Mouse (Mus musculus): ENCODE results near the gene Mob2.

Gene Mob2

GRCm38 (mm10) chr7:142025926-142026325 is 34.9 kb downstream of the Mob2 start:
- no peak for DNase-seq (ENCODE audit: extremely low spot score, low read depth, low spot score)

DNA sequence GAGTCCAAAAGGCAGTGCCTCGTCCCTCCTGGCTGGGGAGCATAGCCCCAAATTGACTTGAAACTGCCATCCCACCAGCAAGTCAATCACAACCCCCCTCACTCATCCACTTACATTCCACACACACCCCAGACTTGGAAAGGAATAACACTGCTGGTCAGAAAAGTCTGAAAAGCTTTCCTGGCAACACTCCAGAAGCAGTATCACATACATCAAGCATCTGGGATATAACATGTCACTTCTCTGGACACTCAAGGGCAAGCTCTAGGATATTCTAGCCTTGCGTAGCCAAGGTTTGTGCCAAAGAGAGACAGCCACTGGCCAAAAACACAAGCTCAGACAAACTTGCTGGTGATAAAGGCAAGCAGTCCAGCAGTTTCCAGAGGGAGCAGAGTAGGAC is 35.7 kb downstream of the Mob2 start:
- no peak for DNase-seq (ENCODE audit: extremely low spot score, low read depth, low spot score)

DNA sequence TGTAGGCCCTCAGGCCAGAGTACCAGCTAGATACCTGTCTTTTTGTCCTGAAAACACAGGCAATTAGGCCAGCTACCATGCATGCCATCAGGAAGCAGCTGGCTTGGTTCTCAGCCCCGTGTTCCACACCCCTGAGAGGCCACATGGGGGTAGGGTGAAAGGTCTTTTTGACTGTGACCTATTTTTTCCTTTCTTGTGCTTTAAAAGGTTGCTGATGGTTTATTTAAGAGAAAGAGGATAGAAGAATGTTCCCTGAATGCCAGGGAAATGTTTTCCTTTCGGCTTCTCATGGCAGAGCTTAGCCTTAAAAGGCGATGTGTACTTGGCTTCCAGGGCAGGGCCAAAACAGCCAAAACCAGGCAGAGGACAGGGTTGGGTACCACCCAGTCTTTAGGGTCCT is 40.0 kb downstream of the Mob2 start:
- DNase-seq (ENCODE audit: extremely low spot score, low read depth, low spot score): no peak

GRCm38 (mm10) chr7:142019699-142020098 is 41.2 kb downstream of the Mob2 start:
- no peak for DNase-seq (ENCODE audit: extremely low spot score, low read depth, low spot score)

GRCm38 (mm10) chr7:142016562-142016961 is 44.3 kb downstream of the Mob2 start:
- DNase-seq (ENCODE audit: extremely low spot score, low read depth, low spot score): peak; percentile 8

- DNase-seq (ENCODE audit: extremely low spot score, low read depth, low spot score): no peak
Measured at GRCm38 (mm10) chr7:142001597-142002340, 59.1 kb downstream of the Mob2 start.

DNA sequence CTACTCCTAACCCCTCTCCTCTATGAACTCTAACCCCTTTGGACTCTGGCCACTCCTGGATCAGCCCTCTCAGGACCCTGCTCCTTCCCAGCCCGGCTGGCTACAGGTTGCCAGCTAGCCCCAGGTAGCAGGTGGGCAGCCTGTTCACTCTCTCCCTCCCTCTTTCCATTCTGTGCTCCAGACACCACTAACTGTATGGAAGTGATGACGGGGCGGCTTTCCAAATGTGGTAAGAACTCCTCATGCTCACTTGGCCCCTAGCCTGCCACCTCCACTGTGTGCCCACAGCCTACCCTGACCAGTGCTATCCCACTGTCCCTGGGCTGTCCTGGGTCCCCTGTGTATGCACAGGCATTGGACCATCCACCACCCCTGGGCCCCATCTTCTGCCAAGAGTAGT is 60.2 kb downstream of the Mob2 start:
- no peak for DNase-seq (ENCODE audit: extremely low spot score, low read depth, low spot score)

DNA sequence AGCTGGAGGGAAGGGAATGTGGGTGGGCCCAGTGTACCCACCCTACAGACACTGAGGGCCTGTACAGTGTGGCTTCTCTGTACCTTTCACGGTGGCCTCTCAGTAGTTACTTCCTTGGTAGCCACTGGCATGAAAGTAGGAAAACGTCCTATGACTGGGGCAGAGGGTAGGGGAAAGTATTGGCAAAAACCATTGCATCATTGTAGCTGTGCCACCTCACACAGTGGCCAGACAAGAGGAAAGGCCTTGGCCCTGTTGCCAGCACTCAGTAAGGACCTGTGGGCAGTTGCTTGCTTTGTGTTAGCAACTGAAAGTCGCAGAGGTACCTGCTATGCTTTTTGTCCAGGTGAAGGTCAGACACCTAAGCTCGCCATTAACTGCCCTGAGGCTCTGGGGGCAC is 66.7 kb downstream of the Mob2 start:
- no peak for DNase-seq (ENCODE audit: extremely low spot score, low read depth, low spot score)

GRCm38 (mm10) chr7:141991183-141991582 is 69.7 kb downstream of the Mob2 start:
- DNase-seq (ENCODE audit: extremely low spot score, low read depth, low spot score): no peak

- no peak for DNase-seq (ENCODE audit: extremely low spot score, low read depth, low spot score)
Measured at GRCm38 (mm10) chr7:141988314-141988806, 72.5 kb downstream of the Mob2 start.

- no peak for DNase-seq (ENCODE audit: extremely low spot score, low read depth, low spot score)
Measured at GRCm38 (mm10) chr7:141981237-141981636, 79.6 kb downstream of the Mob2 start.

GRCm38 (mm10) chr7:141979247-141979646 is 81.6 kb downstream of the Mob2 start:
- DNase-seq (ENCODE audit: extremely low spot score, low read depth, low spot score): no peak

GRCm38 (mm10) chr7:141978003-141978402 is 82.9 kb downstream of the Mob2 start:
- no peak for DNase-seq (ENCODE audit: extremely low spot score, low read depth, low spot score)

DNA sequence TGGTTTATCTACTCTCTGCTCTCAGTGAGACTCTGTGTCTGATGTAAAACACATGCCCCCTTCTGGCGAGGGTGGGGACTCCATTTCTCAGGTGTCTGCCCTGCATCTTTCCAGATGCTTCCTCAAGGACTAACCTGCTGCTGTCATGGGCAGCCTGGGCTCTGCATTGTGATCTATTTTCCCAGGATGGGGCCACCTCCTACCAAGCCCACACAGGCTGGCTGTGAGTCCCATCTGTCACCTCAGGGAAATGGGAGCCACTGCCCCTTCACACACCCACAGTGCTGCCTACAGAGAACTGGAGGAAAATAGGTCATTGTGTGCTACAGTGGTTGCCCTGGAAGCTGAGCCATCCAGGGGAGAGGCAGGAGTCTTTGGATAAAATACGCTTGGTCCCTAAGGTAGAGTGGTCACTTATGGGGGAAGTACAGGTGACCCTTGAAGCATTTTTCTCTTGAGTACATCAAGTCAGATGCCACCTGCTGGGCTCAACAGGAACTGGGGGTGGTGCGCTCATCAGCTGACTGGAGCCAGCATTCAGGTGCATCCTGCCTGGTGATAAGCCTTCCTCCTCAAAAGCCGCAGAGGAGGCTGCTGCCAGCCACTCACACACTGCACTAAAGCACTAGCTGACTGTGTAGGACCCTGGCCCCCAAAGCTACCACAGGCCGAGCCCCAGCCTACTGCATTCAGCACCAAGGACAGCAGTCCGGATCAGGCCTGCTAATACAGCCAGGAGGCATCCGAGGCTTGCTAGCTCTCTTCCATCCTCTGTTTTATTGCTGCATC is 87.8 kb downstream of the Mob2 start:
- peak; percentile 31 for DNase-seq (ENCODE audit: extremely low spot score, low read depth, low spot score)

- no peak for DNase-seq (ENCODE audit: extremely low spot score, low read depth, low spot score)
Measured at GRCm38 (mm10) chr7:141966281-141966680, 94.6 kb downstream of the Mob2 start.

DNA sequence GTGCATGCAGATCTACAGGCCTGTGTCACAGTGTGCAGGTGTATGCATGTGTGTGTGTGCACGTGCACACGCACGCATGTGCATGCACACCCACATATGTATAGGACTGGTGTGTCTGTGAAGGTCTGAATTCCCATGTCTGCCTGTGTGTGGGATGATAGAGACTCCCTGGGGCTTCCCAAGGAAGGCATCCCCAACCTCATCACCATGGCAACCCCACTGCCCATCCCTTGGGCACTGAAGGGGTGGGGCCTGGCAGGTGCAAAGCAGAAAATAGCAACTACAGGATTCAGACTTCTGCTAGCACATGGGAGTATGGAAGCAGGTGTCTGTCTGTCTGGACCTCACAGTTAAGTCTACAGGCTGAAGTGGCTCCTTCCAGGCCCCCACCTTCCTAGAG is 98.3 kb downstream of the Mob2 start:
- no peak for DNase-seq (ENCODE audit: extremely low spot score, low read depth, low spot score)

GRCm38 (mm10) chr7:141961491-141961890 is 99.4 kb downstream of the Mob2 start:
- no peak for DNase-seq (ENCODE audit: extremely low spot score, low read depth, low spot score)

DNA sequence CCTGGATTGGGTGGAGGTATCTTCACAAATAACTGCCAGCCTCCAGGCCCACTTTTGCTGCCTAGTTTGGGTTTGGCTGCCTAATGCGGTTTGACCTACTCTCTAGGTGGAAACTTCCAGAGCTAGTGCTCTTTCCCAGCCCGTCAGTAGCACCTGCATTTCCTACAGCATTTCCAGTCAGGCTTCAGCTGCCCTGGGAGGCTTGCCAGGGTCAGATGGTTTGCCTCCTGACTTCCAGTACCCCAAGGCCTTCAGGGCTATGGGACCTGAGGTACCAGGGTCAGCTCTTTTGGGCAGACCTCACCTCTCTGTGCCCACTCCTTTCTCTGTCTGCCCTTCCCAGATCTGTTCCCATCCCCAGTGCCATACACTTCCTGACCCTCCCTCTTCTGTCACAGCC is 99.9 kb downstream of the Mob2 start:
- no peak for DNase-seq (ENCODE audit: extremely low spot score, low read depth, low spot score)

DNA sequence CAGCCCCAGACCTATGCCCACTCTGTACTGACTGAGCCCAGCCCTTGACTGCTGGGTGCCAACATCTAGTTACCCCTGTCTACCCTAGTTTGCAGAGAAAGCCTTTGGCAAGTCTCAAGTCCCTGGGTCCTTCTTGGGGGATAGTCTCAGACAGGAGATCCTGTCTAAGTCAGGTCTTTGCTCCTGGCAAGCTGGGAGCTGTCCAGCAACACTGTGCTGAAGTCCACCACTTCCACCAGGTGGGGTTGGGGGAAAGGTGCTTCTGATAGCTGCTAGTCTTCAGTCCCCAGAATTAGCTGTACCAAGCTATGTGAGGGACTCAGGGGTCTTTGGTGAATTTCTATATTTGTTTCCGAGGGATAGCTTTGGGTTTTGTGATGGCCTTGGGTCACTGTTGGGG is 101.7 kb downstream of the Mob2 start:
- DNase-seq (ENCODE audit: extremely low spot score, low read depth, low spot score): no peak

Measured in hindlimb bud, embryonic 11.5 days (tissue).